8 mouse cellular contexts compared by ENCODE assay signal in genomic region chr15:85896284-85896683, GRCm38 (mm10). TPM values are rescaled to one million over a fixed set of nuclear protein-coding genes. Genes with fewer than 3 reads are reported as not detected.
A peak's percentile ranks its signal among the peaks of the same experiment; 100 is the strongest.
DNase-seq lines count a peak whose midpoint lies in the region; ATAC-seq lines count a peak whose summit lies in the region.

No protein-coding gene starts in this region.

- intact Hi-C loops in heart, postnatal 10 days (cut with DNase I), result loop anchor here (1.0 to 5.0 kb wide), 2 partner anchors 143 to 236 kb away; no protein-coding TSS in a partner anchor

- H3K4me2 ChIP-seq in lung, embryonic 16.5 days (ENCODE audit: low read depth, low read length), result no peak overlapping the region

- H3K9me3 ChIP-seq in lung, embryonic 16.5 days (ENCODE audit: control insufficient read depth, low read length), result no peaks in the 10 kb centered on the region

- DNase-seq in adrenal gland, postnatal 14 days, result peak; percentile 88
- DNase-seq in embryo, embryonic 9.5 days (ENCODE audit: extremely low spot score), result peak; percentile 80
- DNase-seq in heart, postnatal 10 days, result peak; percentile 80 to 89
- DNase-seq in kidney, postnatal 4 days, result peak; percentile 92 to 94
- DNase-seq in retina, postnatal 7 days (ENCODE audit: low read depth, low spot score), result peak; percentile 78
- DNase-seq in thymus, postnatal 25 days, result peak; percentile 87

- no peaks in the 10 kb centered on the region for H3K27me3 ChIP-seq in lung, embryonic 16.5 days (ENCODE audit: control insufficient read depth, insufficient read depth, low read depth, low read length)

- H3K27ac ChIP-seq in lung, embryonic 16.5 days (ENCODE audit: low read length), result no peak overlapping the region

- 15% methylated on average over 8 of the region's 8 CpGs for WGBS in lung, embryonic 16.5 days

- peaks cover 41% of the 10 kb centered on the region for H3K36me3 ChIP-seq in lung, embryonic 16.5 days (ENCODE audit: control insufficient read depth, insufficient read depth, low read length)

- no peak overlapping the region for H3K4me3 ChIP-seq in lung, embryonic 16.5 days (ENCODE audit: low read length)

- ATAC-seq in CD4-positive, CD25-positive, alpha-beta regulatory T cell, adult 4 months, result peak; percentile 81
- ATAC-seq in lung, embryonic 16.5 days (ENCODE audit: low read depth), result peak; percentile 41; the same call in 1 of the 2 replicates

- no peaks in the 10 kb centered on the region for H3K4me1 ChIP-seq in lung, embryonic 16.5 days (replicated peaks; ENCODE audit: control insufficient read depth, insufficient read depth, low read length)

- no peak overlapping the region for H3K9ac ChIP-seq in lung, embryonic 16.5 days (ENCODE audit: low read length)

RNA-seq across cellular contexts. Expression of gene Trmu, which starts 17.2 kb away (rescaled TPM):
- 10 to 100 TPM; 40.6 to 50.3 TPM for polyA plus RNA-seq in CD4-positive, CD25-positive, alpha-beta regulatory T cell, adult 4 months (2017; shearing (Covaris generic))
- total RNA-seq in adrenal gland, postnatal 14 days (2021), result 32.1 and 34.9 TPM in 2 replicates
- total RNA-seq in heart, postnatal 10 days (2021), result 10 to 100 TPM; 30.5 to 32.9 TPM
- polyA plus RNA-seq in lung, embryonic 16.5 days (2015; fragmentation: Nextera tagmentation; extraction: Ambion mirVana), result 41.6 and 48.8 TPM in 2 replicates

RNA-seq across cellular contexts. Expression of gene Gtse1, which starts 36.7 kb away (rescaled TPM):
- 1 to 10 TPM; 3.0 to 7.1 TPM for polyA plus RNA-seq in CD4-positive, CD25-positive, alpha-beta regulatory T cell, adult 4 months (2017; shearing (Covaris generic))
- total RNA-seq in adrenal gland, postnatal 14 days (2021), result 4.4 and 4.6 TPM in 2 replicates
- total RNA-seq in heart, postnatal 10 days (2021), result 1 to 10 TPM; 4.5 to 4.6 TPM
- polyA plus RNA-seq in lung, embryonic 16.5 days (2015; fragmentation: Nextera tagmentation; extraction: Ambion mirVana), result 30.5 and 32.5 TPM in 2 replicates
